Mouse (Mus musculus) spleen, postnatal 14 days (tissue): Measurements from ENCODE around the gene Il2rg.
A peak's percentile ranks its signal among the peaks of the same experiment; 100 is the strongest.

ENCODE experiments used
- DNase-seq, 2 experiments: peaks; one replicate each; pipeline ENCODE4 v3.0.0; 2021 to 2022; ENCODE audit warnings: low spot score in 2 of 2

Il2rg gene

DNA sequence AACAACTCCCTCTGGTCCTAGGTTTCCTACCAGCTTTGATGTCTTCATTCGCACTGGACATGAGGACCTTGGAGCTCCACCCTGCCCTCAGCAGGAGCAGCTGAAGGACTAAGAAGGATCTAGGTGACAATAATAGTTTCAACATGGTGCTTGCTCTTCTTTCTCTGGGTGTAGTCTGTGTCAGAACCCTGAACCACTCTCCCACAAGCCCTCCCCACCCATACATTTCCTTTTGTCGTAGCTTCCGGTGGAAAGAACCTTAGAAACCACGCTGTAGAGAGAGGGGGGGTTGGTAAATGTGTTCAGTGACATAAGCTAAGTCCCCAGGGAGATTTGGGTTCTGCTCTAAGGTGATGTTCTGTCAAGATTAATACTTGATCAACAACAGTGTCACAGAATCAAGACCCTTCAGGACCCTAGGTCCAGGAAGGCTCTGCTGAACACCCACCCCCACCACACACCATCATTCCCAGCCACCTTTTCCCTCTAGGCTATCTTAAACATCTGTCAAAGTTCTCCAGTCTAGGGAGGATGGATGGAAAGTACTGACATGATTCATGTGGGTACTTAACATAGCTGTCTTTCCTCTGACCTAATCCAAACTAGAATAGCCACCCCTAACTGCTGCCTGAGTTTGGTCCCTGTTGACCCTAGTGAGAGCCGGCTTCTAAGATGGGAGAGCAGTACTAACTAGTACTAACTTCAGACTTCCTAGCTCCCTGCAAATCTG is at the start of gene Il2rg:
Gene Il2rg, minus strand, starts transcription at position 231 of the 730 bp plus-strand sequence.
- no peak for DNase-seq

DNA sequence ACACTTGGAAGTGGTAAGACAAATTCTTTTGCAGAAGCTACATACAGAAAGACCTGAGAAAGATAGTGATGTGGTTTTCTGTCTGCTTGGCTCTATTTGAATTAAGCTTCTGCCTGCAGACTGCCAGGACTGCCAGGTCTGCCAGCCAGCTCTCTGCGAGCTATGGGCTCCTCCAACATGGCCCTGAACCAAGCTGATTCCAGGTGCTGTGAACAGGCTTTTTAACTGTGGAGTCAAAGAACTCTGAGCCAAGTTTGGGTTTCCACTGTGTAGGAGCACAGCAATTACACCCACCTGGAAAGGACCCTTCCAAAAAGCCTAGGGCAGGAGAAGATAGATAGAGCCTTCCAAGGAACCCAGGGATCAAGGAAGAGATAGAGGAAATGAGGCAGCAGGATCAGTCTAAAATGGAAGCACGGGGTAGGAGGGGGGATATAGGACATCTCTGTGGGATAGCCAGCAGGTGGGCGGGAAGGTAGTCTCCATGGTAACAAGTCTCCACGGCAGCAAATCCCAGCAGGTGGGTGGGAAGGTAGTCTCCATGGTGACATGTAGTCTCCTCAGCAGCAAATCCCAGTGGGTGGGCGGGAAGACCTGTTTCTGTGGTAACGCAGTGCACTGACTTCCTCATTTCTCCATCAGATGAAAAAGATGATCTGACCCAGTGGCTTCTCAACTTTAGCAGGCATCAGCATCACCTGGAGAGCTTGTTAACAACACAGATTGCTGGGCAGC is 45.7 kb upstream of the Il2rg start:
- no peak for DNase-seq

DNA sequence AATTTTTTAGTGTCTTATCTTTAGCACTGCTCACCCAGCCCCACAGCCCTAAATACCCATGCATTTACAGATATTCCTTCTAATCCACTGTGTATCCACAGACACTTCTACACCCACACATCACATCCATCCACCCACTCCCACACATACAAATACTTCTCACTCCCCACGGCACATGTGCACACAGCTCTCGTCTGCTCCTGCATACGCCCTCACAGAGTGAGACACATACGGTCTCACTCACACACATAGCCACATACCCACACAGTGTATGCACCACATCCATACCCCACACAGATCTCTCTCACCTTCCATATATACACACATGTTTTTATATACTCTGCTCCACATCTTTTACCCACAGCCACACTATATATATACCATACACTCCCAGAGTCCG is 41.2 kb upstream of the Il2rg start:
- no peak for DNase-seq

DNA sequence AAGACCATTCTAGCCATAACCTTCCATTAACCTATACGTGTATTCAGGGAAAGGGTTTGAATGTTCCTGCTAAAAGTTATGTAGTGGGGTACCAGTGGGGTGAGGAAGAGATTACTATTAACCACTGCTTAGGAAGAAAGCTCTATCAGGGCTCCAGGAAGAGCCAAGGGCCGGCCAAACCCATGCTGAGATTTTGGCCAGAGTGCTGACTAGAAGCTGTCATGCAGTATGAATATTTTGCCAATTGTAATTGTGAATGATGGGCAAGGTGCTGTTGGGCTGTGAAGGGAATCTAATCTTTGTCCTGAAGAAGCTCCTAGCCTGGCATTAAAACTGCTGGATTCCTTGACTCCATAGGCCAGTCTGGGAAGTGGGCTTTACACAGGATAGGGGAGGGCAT is 36.6 kb upstream of the Il2rg start:
- no peak for DNase-seq

DNA sequence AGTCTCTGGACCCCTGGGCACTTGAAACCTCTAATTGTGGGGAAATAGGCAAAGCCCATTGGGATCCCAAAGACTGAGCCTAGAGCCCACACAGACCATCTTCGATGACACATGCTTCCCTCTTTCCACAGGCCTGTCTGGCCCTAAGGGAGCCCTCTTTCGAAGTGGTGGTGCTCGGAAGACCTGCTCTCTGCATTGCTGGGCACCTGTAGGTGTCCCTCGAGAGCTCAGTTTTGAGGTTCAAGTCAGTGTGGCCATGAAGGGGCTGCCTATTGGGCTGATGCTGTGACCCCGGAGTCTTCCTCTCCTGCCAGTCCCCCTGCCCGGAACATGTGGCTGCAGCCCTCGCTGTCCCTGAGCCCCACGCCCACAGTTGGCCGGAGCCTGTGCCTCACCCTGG is 33.6 kb upstream of the Il2rg start:
- DNase-seq: no peak

DNA sequence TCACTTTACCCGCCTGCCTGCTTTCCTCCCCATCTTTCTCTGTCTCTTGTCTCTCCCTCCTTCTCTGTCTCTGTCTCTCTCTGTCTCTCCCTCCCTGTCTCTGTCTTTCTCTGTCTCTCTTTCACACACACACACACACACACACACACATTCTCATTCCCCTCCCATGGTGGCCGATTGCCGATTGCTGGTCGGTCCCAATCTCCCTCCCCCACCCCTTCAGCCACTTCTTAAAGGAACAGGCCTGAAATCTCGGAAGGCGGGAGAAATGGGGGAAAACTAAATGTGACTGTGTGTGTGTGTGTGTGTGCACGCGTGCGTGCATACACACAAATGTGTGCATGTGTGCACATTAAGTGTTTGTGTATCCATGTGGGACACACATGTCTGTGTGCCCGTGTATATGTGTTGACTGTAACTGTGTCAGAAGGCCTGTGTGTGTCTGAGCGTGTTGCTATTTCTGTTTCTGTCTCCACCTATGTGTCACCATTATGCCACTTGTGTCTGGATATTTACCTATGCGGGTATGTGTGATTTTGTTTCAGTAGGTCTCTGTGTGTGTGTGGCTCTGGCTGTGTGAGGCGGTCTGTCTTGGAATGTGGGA is 32.5 kb upstream of the Il2rg start:
- no peak for DNase-seq

DNA sequence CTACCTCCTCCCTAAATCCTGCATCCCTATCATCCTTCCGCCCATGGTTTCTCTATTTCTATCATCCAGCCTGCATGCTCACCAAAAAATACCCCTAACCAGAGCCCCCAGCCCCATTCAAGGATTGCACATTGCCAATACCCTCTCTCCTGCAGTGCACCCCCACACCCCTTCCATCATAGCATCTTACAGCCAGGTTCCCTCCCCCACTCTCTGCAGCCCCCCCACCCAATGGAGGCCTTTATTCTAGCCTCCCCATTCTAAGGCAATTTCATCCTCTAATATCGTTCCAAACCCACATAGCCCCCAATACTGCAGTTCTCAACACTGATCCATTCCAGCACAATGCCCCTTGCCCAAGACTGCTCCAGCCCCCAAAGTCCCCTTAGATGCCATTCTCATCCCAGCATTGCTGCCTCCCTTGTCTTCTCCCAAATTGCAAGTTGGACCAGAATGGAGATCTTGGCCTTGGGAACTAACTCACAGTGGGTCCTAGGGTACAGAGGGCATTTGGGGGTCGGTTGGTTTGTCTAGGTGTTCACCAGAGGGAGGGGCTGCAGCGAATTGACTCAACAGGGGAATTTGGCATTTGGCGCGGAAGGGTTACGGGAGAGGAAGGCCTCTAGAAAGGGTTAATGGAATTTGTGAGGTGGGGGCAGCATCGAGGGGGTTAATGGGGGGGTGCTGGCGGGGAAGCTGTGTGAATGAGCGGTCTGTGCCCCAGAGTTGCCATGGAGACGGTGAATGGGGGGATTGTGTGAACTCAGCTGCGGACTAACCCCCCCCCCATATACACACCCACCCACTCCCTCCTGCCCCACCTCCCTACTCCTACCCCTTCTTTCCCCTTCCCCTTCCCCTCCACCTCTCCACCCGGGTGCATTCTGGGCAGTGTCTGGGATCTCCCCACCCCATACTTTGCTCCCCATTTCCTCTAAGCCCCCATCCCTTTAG is 31.7 kb upstream of the Il2rg start:
- no peak for DNase-seq

DNA sequence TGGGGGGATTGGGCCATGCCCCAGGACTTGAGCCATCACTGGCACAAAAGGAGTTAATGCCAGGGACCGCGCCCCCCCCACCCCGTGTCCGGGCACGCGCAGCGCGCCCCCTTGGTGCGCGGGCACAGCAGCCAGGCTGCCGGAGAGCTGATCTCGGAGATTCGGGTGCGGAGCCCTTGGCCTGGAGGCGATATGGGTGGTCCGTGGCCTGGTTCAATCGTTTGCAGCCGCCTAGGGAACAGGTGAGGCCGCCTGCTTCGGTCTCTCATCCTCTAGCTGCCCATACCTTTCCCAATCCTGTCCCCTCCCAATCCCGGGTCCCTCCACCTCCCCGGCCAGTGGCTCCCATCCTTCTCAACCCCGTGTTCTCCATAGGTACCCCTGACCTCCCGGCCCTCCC is 31.0 kb upstream of the Il2rg start, which contains the start of gene Nlgn3:
Gene Nlgn3, plus strand, starts transcription at position 114 of the 400 bp plus-strand sequence.
- no peak for DNase-seq

DNA sequence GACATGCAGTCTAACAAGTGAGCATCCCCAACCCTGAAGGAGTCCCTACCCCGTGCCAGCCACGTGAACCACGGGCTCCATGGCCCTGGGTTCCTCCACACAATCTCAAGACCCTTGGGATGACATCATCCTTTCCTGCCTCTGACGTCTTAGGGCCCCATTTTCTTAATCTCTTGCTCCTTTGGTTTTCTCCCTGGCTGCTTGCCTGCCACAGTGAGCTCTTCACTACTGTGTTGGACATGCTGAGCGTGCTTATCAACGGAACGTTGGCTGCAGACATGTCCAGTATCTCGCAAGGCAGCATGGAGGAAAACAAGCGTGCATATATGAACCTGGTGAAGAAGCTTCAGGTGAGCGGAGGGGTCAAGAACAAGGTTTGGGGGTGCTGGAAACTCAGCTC is 22.1 kb upstream of the Il2rg start:
- DNase-seq: no peak

DNA sequence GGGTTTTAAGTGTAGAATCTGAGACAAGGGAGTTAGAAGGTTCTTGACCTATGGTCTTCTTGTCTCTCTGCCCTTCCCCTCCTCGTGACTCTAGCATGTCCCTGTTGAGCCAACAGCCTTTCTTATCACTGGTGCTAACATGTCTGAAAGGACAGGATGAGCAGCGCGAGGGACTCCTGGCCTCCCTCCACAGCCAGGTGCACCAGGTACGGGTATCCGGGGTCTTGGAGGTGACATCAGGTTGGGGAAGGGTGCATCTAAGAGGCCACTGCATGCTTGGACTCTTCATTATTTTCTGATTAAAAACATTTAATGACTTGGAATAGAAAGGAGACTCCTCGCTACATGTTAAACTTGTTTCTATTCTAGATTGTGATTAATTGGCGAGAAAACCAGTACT is 21.0 kb upstream of the Il2rg start:
- no peak for DNase-seq

DNA sequence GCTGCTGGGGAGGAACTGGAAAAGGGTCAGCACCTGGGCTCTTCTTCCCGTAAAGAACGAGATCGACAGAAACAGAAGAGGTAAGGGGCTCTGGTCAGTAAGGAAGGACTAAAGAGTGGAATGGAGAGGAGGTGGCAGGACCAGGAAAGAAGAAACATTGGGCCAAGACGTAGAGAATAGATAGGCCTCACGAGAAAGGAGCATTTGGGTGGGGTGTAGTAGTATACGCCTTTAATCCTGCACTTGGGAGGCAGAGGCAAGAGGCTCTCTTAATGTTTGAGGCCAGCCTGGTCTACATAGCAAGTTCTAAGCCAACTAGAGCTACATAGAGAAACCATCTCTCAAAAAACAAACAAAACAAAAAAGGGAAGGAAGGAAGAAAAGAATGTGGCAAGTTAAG is 20.4 kb upstream of the Il2rg start:
- no peak for DNase-seq

DNA sequence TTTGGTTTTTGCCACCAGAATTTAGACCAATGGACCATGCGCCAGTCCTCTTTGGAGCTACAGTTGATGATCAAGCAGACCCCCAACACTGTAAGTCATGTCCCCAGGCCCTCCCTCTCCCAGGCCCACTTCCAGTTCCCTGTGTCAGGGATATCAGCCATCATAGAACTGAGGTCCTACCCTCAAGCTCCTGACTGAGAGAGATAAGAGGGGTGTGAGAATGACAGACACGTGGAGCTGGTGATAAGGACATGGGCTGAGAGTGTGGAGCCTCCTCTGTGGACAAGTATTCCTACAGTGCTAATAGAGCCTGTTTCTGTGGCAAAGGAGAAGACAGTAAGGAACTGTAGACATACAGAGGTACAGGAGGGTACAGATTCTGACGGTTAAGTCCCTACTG is 19.5 kb upstream of the Il2rg start:
- DNase-seq: no peak

DNA sequence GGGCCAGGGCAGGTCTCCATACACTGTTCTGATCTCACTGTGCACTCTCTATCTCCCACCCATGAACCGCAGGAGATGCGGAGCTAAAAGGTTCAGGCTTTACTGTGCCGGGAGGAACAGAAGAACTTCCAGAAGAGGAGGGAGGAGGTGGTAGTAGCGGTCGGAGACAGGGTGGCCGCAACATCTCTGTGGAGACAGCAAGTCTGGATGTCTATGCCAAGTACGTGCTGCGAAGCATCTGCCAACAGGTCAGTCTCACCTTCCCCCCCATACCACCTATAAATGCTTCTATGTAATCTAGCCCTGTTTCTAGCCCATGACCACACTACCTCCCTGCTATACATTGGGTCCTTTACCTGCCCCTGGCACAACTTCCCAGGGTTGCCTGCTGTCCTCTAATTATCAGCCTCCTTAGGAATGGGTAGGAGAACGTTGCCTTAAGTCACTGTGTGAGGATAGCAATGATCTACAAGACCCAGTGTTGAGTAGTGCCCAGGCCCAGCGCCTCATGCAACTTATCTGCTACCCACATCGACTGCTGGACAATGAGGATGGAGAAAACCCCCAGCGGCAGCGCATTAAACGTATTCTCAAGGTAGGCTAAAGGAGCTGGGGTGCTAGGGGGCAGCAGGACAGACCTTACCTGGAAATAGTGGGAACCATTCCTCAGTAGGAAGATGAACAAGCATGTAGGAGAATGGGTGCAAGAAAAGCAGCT is 18.1 kb upstream of the Il2rg start:
- no peak for DNase-seq

DNA sequence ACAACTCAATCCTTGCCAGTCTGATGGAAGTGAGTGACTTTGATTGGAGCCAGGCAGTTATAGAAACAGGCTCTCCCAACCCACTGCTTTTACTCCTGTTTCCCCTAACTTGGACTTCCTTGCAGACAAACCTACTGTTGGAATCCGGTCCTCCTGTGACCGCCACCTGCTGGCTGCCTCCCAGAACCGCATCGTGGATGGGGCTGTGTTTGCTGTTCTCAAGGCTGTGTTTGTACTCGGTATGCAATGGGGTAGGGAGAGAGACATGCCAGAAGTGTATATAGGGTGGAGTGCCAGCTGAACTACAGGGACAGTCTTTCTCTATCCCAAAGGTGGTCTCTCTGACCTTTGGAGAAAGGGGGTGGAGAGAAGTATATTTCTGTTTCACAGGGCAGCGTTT is 17.5 kb upstream of the Il2rg start:
- peak; percentile 30 to 65 for DNase-seq

DNA sequence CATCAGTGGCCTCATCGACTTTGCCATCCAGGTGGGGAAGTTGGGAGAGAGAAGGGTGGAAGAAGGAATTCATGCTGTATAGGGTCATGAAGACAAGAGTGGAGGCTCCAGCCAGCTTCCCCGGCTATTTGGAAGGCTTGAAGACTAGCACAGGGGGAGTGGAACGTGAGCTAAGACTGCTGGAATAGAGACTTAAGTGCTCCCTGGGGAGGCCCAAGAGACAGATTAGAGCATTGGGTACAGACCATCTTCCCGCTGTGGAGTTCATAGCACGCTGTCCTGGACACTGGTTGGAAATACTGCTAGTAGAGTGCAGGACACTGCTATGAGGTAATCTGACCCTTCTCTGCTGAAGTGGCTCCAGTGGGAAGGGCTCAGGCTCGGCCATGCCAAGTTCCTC is 14.8 kb upstream of the Il2rg start:
- DNase-seq: no peak

DNA sequence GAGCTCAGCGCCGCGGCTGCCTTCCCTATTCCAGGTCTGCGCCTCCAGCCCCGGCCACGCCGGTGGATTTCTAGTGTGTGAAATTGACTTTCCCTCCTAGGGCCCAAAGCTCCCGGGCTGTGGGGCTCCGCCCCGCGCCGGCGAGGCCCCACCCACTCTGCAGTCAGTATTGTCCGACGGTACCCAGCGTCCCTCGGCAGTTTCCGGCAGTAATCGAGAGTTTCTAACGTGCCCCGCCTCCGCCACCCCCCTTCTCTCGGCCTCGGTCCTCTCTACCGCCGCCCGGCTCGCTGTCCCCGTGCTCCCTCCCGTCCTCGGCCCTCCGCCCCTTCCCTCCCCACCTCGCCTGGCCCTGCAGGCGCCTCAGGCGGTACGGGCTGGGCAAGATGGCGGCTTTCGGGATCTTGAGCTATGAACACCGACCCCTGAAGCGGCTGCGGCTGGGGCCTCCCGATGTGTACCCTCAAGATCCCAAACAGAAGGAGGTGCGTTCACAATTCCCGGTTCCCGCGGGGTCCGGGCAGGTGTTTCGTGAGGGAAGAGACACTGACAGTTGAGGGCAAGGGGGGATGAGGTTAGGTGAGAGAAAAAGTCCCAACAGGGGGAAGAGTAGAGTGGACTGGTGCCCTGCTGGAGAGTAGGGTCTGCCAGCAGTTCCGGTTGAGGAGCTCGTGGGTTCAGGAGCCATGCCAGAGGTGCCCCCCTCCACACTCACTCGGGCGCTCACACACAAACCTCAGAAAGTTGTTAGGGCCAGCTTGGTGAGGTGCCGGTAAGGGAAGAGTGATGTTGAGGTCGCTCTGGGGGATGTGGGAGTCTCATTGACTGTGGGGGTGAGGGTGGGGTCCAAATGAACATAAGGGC is 6.1 kb upstream of the Il2rg start, which contains the start of gene Med12:
Gene Med12, plus strand, starts transcription at position 156 of the 864 bp plus-strand sequence.
- peak; percentile 81 to 83 for DNase-seq

DNA sequence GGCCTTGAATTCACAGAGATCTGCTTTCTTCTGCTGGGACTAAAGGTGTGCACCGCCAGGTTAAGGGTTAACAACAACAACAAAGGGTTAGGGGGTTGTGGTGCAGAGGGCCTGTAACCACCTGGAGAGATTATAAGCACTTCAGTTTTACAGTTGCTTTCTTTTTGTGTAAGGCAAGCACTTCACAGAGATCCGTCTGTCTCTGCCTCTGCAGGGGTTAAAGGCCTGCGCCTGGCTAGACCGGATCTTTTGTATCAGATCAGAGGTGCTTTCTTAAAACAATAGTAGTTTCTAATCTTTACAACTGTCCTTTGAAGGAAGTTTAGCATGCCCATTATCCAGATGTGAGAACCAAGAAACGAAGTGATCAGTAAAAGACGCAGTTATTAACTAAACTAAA is 5.4 kb upstream of the Il2rg start:
- DNase-seq: no peak

DNA sequence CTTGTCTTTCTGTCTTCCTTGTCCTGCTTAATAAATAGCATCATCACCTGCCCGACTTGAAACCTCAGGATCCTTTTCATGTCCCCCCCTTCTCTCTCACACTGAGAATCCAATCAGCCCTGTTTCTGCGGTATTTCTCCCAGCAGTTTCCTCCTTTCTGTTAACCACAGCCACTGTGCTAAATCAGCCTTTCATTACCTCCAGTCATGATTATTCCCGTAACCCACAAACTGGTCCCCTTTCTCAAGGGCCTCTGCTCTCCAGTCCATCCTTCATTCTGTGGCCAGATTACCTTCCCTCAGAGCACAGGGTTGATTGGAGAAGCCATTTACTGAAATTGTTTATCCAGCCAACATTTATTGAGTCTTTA is 685 bp upstream of the Il2rg start, which contains the start of gene Gm20489:
Gene Gm20489, minus strand, starts transcription at position 269 of the 370 bp plus-strand sequence.
- no peak for DNase-seq

DNA sequence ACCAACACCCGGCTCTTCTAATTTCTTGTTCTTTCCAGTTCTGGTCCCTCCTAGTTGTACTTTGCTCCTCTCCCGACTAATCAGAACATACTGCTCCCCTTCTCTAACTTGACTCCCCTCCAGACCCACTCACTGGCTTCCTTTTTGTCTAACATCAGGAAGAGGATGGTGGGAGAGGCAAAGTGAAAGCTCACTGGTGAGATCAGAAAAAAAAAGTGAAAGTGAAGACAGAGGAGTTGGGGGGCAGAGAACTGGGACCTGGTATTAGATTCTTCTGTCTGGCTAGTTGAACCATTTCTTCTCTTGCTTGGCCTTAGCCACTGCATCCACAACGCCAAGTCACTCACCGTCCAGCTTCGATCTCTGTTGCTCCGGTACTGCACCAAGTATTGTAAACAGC is 1.4 kb downstream of the Il2rg start:
- DNase-seq: no peak

DNA sequence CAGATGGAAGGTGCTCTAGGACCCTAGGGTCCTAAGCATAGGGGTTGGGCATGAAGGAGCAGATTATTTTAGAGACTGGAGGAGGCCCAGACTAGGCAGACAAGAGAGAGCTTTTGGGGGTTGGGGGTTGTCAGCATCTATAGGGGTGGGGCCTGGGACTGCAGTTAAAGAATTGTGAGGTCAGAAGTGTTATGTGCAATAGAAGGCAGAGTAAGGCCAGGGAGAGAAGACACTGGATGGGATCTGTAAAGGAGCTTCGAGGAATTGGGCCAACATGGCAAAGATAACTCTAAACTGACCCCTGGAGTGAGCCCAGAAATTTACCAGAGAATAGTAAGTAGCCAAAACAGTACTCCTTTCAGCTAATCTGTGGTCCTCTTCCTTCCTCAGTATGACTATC is 4.2 kb downstream of the Il2rg start, which contains the start of gene Gm614:
Gene Gm614, minus strand, starts transcription at position 101 of the 400 bp plus-strand sequence.
- no peak for DNase-seq
